Mouse (Mus musculus) hindbrain, embryonic 15.5 days (tissue): Measurements from ENCODE around the gene Hist1h1t. TPM values are rescaled to one million over a fixed set of nuclear protein-coding genes. Genes with fewer than 3 reads are reported as not detected.

Experiments used
- ATAC-seq: fragments of 200-750 bp; cut with Nextera tagmentation; 2 replicates; pipeline ENCODE4 v1.8.0; 2017; ENCODE audit warnings: low read depth, moderate number of reproducible peaks, moderate TSS enrichment; ENCODE audit not compliant: low FRiP score
- H3K27ac ChIP-seq: fragments of 300-500 bp; sonication (generic); replicated peaks from 2 replicates; pipeline ENCODE4 v1.5.1; 2015; ENCODE audit warnings: mild to moderate bottlenecking, inconsistent platforms
- H3K27me3 ChIP-seq: fragments of 300-500 bp; sonication (generic); 2 replicates; pipeline ENCODE4 v1.6.1; 2015; ENCODE audit warnings: control low read depth, inconsistent platforms
- H3K36me3 ChIP-seq: fragments of 300-500 bp; sonication (generic); 2 replicates; pipeline ENCODE4 v1.6.1; 2015; ENCODE audit warnings: control low read depth, inconsistent platforms
- H3K4me1 ChIP-seq: fragments of 300-500 bp; sonication (generic); replicated peaks from 2 replicates; pipeline ENCODE4 v1.6.1; 2015; ENCODE audit warnings: control low read depth, inconsistent platforms
- H3K4me2 ChIP-seq: fragments of 300-500 bp; sonication (generic); 2 replicates; pipeline ENCODE4 v1.6.1; 2015; ENCODE audit warnings: moderate library complexity, mild to moderate bottlenecking, inconsistent platforms
- H3K4me3 ChIP-seq: fragments of 300-500 bp; sonication (generic); 2 replicates; pipeline ENCODE4 v1.5.1; 2015; ENCODE audit warnings: mild to moderate bottlenecking, inconsistent platforms
- H3K9ac ChIP-seq: fragments of 300-500 bp; sonication (generic); 2 replicates; pipeline ENCODE4 v1.6.1; 2015; ENCODE audit warnings: inconsistent platforms
- H3K9me3 ChIP-seq: fragments of 300-500 bp; sonication (generic); 2 replicates; pipeline ENCODE4 v1.6.1; 2016; ENCODE audit warnings: control low read depth, inconsistent platforms
- WGBS: fragments of 180-500 bp; shearing (Covaris S2); methylation state at CpG from one replicate; pipeline ENCODE4 v1.1.7; 2015; 5-methylcytosine and 5-hydroxymethylcytosine counted together
- polyA plus RNA-seq: library from polyadenylated mRNA; unstranded; fragments of >200 nt; fragmentation: Nextera tagmentation; extraction: Ambion mirVana; gene quantifications from 2 replicates; pipeline ENCODE4 v1.2.1, GENCODE M21; 2015

Hist1h1t gene
- polyA plus RNA-seq, 1 experiment from 2014 or later = not detected

- no peaks in the 10 kb centered on the region for H3K36me3 ChIP-seq
- H3K9me3 ChIP-seq = no peaks in the 10 kb centered on the region
- no peak overlapping the region for H3K4me3 ChIP-seq
- H3K4me2 ChIP-seq = no peak overlapping the region
- no peak for ATAC-seq
- 95% methylated on average over 7 of the region's 7 CpGs for WGBS
- no peak overlapping the region for H3K9ac ChIP-seq
- H3K27ac ChIP-seq = no peak overlapping the region
- peaks cover 20% of the 10 kb centered on the region for H3K4me1 ChIP-seq
- H3K27me3 ChIP-seq = no peaks in the 10 kb centered on the region
Observed at GRCm38 (mm10) chr13:23687907-23688306, 7.7 kb upstream of the Hist1h1t start.

DNA sequence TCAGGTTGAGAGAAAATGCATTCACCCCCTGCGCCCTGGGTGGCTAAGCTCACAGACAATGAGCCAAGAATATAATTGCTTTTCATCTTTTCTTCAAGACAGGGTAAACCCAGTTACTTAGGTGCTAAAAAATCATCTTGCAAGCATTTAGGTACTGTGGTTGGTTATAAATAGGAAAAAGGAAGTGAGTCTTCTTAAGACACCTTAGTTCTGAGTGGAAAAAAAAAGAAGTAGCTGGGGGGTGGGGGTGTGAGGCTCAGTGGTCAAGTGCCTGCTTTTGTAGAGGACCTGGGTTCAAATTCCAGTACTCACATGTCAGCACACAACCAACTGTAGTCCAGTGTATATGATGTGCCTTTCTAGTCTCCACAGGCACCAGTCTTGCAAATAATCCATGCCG, 6.7 kb upstream of the Hist1h1t start:
- H3K9me3 ChIP-seq = no peaks in the 10 kb centered on the region
- ATAC-seq = no peak
- no peaks in the 10 kb centered on the region for H3K36me3 ChIP-seq
- H3K4me3 ChIP-seq = no peak overlapping the region
- no peak overlapping the region for H3K9ac ChIP-seq
- H3K4me2 ChIP-seq = no peak overlapping the region
- no peaks in the 10 kb centered on the region for H3K27me3 ChIP-seq
- H3K27ac ChIP-seq = no peak overlapping the region
- 95% methylated on average over 2 of the region's 2 CpGs for WGBS
- H3K4me1 ChIP-seq = peaks cover 16% of the 10 kb centered on the region

DNA sequence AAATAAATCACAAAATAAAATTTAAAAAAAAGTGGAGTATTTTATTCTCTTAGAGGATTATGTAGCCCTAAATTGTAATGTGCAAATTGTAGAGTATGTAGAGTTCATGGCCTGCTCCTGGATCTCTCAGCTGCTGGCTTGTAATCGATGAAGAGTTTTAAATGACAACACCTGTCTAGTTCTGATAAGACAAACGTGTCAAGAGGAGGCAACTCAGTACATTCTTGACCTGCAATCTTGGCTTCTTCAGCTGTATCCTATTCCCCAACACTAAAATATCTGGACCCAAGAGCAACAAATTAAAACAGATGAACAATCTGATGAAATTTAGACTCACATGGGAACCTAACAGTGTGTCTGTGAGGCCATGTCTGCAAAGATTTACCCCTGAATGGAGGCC, 6.2 kb upstream of the Hist1h1t start:
- no peak overlapping the region for H3K9ac ChIP-seq
- no peaks in the 10 kb centered on the region for H3K27me3 ChIP-seq
- WGBS = 84% methylated on average over 2 of the region's 2 CpGs
- H3K4me1 ChIP-seq = peaks cover 16% of the 10 kb centered on the region
- no peak for ATAC-seq
- H3K9me3 ChIP-seq = no peaks in the 10 kb centered on the region
- H3K4me2 ChIP-seq = no peak overlapping the region
- no peak overlapping the region for H3K27ac ChIP-seq
- H3K4me3 ChIP-seq = no peak overlapping the region
- no peaks in the 10 kb centered on the region for H3K36me3 ChIP-seq

GRCm38 (mm10) chr13:23693856-23694440, 1.7 kb upstream of the Hist1h1t start:
- no peak for ATAC-seq
- no peaks in the 10 kb centered on the region for H3K27me3 ChIP-seq
- no peaks in the 10 kb centered on the region for H3K36me3 ChIP-seq
- H3K9me3 ChIP-seq = no peaks in the 10 kb centered on the region
- H3K4me3 ChIP-seq = no peak overlapping the region
- peaks cover 12% of the 10 kb centered on the region for H3K4me1 ChIP-seq
- no peak overlapping the region for H3K27ac ChIP-seq
- no peak overlapping the region for H3K9ac ChIP-seq
- WGBS = 91% methylated on average over 6 of the region's 6 CpGs
- no peak overlapping the region for H3K4me2 ChIP-seq

GRCm38 (mm10) chr13:23694956-23695355, 658 bp upstream of the Hist1h1t start:
- 96% methylated on average over 9 of the region's 9 CpGs for WGBS
- H3K27me3 ChIP-seq = no peaks in the 10 kb centered on the region
- ATAC-seq = no peak
- no peak overlapping the region for H3K9ac ChIP-seq
- no peak overlapping the region for H3K4me3 ChIP-seq
- H3K4me2 ChIP-seq = no peak overlapping the region
- H3K4me1 ChIP-seq = peaks cover 12% of the 10 kb centered on the region
- no peaks in the 10 kb centered on the region for H3K9me3 ChIP-seq
- no peak overlapping the region for H3K27ac ChIP-seq
- H3K36me3 ChIP-seq = no peaks in the 10 kb centered on the region

DNA sequence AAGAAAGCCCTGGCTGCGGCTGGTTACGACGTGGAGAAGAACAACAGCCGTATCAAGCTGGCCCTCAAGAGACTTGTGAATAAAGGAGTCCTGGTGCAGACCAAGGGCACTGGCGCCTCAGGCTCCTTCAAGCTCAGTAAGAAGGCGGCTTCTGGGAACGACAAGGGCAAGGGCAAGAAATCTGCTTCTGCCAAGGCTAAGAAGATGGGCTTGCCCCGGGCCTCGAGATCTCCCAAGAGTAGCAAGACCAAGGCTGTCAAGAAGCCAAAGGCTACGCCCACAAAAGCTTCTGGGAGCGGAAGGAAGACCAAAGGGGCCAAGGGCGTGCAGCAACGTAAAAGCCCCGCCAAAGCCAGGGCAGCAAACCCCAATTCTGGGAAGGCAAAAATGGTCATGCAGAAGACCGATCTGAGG, 454 bp downstream of the Hist1h1t start:
- 64% methylated on average over 15 of the region's 15 CpGs for WGBS
- Histone ChIP-seq H3K4me2 (no peak overlapping the region), H3K27ac (no peak overlapping the region), H3K36me3 (no peaks in the 10 kb centered on the region), H3K9ac (no peak overlapping the region), H3K9me3 (no peaks in the 10 kb centered on the region), H3K27me3 (no peaks in the 10 kb centered on the region), H3K4me1 (peaks cover 12% of the 10 kb centered on the region), H3K4me3 (no peak overlapping the region)
- no peak for ATAC-seq

- under 1% methylated on average over 29 of the region's 32 CpGs for WGBS
- Histone ChIP-seq H3K9ac (peak overlapping the region; percentile 57), H3K27me3 (no peaks in the 10 kb centered on the region), H3K27ac (peak overlapping the region; percentile 86), H3K4me3 (peak overlapping the region; percentile 49), H3K4me1 (peaks cover 12% of the 10 kb centered on the region), H3K4me2 (peak overlapping the region; percentile 90), H3K9me3 (no peaks in the 10 kb centered on the region), H3K36me3 (no peaks in the 10 kb centered on the region)
- peak; percentile 85 for ATAC-seq
Observed at GRCm38 (mm10) chr13:23697491-23698299, 2.1 kb downstream of the Hist1h1t start.

- H3K4me1 ChIP-seq = peaks cover 12% of the 10 kb centered on the region
- under 1% methylated on average over 22 of the region's 22 CpGs for WGBS
Observed at GRCm38 (mm10) chr13:23698300-23698693, 2.7 kb downstream of the Hist1h1t start, which contains the start of gene Hist1h4c. Gene Hist1h4c, minus strand, starts transcription at chr13:23698454.

GRCm38 (mm10) chr13:23698996-23699395, 3.4 kb downstream of the Hist1h1t start:
- WGBS = 75% methylated on average over 6 of the region's 6 CpGs
- no peaks in the 10 kb centered on the region for H3K27me3 ChIP-seq
- no peaks in the 10 kb centered on the region for H3K9me3 ChIP-seq
- peaks cover 12% of the 10 kb centered on the region for H3K4me1 ChIP-seq
- no peak overlapping the region for H3K9ac ChIP-seq
- no peaks in the 10 kb centered on the region for H3K36me3 ChIP-seq
- no peak overlapping the region for H3K4me3 ChIP-seq
- H3K4me2 ChIP-seq = peak overlapping the region; percentile 90
- H3K27ac ChIP-seq = peak overlapping the region; percentile 79; the same call in 1 of the 2 replicates
- ATAC-seq = no peak

More at GRCm38 (mm10) chr13:23698300-23698693, 2.7 kb downstream of the Hist1h1t start, which contains the start of gene Hist1h4c:
- H3K9me3 ChIP-seq = no peaks in the 10 kb centered on the region
- peak within 1 kb of the TSS; percentile 90 for H3K4me2 ChIP-seq
- no peaks in the 10 kb centered on the region for H3K27me3 ChIP-seq
- peak within 1 kb of the TSS; percentile 57 for H3K9ac ChIP-seq
- peak; percentile 98 for ATAC-seq
- H3K36me3 ChIP-seq = no peaks in the 10 kb centered on the region
- peak within 1 kb of the TSS; percentile 86 for H3K27ac ChIP-seq
- H3K4me3 ChIP-seq = peak within 1 kb of the TSS; percentile 49

DNA sequence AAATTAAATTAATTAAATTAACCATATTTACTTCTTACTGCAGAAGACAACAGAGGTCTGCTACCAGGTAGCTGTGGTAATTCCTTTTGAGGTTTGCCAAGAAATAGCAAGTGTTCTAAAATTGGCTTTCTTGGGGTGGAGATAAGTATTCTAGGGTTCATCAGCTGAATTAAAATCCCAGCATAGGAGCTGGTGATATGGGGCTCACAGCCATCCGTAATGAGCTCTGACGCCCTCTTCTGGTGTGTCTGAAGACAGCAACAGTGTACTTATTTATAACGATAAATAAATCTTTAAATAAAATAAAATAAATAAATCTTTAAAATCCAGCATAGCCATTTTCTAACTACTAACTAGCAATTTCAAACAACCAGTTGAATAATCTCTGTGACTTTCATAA, 4.2 kb downstream of the Hist1h1t start:
- no peak overlapping the region for H3K9ac ChIP-seq
- H3K36me3 ChIP-seq = no peaks in the 10 kb centered on the region
- WGBS = 65% methylated on average over 3 of the region's 3 CpGs
- H3K4me3 ChIP-seq = no peak overlapping the region
- H3K4me2 ChIP-seq = no peak overlapping the region
- H3K27me3 ChIP-seq = no peaks in the 10 kb centered on the region
- H3K4me1 ChIP-seq = peaks cover 12% of the 10 kb centered on the region
- ATAC-seq = no peak
- H3K9me3 ChIP-seq = no peaks in the 10 kb centered on the region
- H3K27ac ChIP-seq = no peak overlapping the region

DNA sequence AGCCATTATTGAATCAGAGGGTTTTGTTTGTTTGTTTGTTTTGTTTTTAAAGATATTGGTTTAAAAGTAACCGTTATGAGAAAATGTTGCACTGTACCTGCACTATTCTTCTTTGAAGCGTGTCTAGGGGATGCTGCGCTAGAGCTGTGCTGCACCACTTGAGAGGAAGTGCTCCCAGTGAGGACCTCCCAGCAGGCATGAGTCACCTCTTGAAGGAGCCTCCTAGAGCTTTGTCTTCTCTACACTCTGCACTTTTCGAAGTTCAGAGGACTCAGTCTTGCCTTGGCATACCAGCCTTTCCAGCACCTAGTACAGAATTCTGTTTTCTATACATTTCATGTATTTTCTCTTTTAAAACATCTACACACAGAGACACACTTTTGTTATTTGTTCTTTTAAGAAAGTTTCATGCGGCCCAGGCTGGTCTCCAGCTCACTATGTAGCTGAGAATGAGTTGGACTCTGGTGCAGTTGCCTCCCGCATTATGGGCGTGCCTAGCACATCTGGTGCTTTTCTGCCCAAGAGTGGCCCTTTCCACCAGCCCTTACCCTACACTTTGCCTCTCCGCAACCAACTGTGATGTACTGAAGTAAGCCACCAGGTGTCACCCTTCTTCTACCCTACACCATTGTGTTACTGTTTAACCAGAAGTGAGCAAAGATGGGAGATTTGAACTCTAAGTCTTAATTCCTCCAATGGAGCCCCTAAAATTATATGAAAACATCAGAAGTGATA, 5.3 kb downstream of the Hist1h1t start:
- H3K36me3 ChIP-seq = no peaks in the 10 kb centered on the region
- H3K9me3 ChIP-seq = no peaks in the 10 kb centered on the region
- H3K9ac ChIP-seq = no peak overlapping the region
- H3K27ac ChIP-seq = no peak overlapping the region
- H3K4me2 ChIP-seq = no peak overlapping the region
- H3K4me1 ChIP-seq = peaks cover 12% of the 10 kb centered on the region
- no peaks in the 10 kb centered on the region for H3K27me3 ChIP-seq
- no peak overlapping the region for H3K4me3 ChIP-seq
- no peak for ATAC-seq
- 31% methylated on average over 8 of the region's 8 CpGs for WGBS

DNA sequence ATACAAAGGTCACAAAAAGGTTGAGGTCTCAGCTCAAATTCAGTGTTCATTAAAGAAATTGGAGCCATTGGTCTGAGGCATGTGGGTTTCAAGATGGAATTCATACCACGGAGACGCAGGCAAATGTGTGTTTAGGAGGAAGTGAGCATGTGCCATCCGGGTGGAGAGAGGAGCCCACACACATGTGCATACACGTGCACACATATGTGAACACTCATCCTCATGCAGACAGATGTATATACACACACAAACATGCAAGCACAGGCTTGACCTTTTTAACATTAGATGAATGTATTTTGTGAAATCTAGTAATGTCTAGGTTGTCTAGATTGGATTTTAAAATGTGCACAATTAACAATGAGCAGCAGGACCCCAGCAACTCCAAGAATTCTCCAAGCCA, 6.6 kb downstream of the Hist1h1t start:
- H3K4me1 ChIP-seq = peaks cover 12% of the 10 kb centered on the region
- ATAC-seq = no peak
- H3K27ac ChIP-seq = no peak overlapping the region
- WGBS = 83% methylated on average over 4 of the region's 4 CpGs
- H3K9ac ChIP-seq = no peak overlapping the region
- no peak overlapping the region for H3K4me3 ChIP-seq
- H3K27me3 ChIP-seq = no peaks in the 10 kb centered on the region
- H3K9me3 ChIP-seq = no peaks in the 10 kb centered on the region
- H3K36me3 ChIP-seq = no peaks in the 10 kb centered on the region
- no peak overlapping the region for H3K4me2 ChIP-seq
